Mouse (Mus musculus): ENCODE measurements around the gene Nup43.

The Nup43 gene

DNA sequence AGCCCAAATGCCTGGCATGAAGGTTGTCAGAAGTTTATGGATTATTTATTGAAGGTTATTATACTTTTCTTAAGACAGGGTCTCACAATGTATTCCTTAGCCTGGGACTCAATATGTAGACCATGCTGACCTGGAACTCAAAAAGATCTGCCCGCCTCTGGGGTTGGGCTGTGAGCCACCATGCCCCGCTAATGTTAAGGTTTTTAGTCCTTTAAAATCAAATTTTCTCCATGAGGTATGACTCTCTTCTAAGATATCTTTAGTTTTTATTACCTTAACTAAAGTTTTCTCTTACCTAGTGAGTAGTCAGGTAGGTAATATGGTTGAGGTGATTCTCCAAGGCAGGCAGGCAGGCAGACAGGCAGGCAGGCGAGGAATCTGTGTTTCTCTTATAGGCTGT is 14.9 kb downstream of the Nup43 start:
- DNase-seq (ENCODE audit: low spot score in 2 of 2), result no peak

DNA sequence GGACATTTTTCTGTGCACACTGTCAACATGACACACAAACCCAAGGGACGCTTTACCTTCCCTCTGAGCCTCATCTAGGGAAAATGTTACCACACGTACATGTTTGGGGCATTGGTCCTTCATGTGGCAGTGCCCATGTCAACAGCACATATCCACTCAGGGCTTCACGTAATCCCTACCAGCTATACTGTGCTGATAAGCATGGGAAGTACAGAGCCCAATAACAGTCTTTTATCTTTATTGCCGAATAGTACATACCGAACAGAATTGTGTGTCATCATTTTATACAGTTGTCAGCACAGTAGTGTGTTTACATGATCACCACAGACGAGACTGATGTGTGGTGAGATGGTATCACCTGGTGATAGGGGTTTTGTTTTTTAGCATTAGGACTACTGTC is 19.6 kb downstream of the Nup43 start:
- DNase-seq (ENCODE audit: low spot score in 2 of 2), result no peak

DNA sequence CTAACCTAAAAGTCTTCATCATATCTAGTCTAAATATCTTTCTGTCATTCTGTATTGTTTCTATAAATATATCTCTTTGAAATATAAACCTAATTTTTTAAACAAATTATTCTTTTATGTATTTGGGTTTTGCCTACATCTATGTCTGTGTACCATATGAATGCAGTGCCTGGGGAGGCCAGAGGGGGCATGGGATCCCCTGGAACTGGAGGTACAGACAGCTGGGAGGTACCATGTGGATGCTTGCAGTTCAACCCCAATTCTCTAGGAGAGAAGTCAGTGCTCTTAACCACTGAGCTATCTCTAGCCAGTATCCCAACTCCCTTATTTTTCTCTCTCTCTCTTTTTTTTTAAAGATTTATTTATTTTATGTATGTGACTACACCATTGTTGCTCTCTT is 28.0 kb downstream of the Nup43 start:
- DNase-seq (ENCODE audit: low spot score in 2 of 2), result no peak

DNA sequence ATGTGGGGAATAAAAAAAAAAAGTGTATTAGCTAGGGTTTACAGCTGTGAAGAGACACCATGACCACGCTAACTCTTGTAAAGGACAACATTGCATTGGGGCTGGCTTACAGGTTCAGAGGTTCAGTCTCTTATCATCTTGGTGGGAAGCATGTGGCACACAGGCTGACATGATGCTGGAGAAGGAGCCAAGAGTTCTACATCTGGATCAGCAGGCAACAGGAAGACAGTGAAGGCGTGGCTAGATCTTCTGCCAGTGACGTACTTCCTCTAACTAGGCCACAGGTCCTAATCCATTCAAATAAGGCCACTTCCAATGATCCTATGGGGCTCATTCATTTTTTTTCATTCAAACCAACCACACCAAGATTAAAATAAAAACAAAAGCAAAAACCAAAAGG is 32.8 kb downstream of the Nup43 start:
- no peak for DNase-seq (ENCODE audit: low spot score in 2 of 2)

DNA sequence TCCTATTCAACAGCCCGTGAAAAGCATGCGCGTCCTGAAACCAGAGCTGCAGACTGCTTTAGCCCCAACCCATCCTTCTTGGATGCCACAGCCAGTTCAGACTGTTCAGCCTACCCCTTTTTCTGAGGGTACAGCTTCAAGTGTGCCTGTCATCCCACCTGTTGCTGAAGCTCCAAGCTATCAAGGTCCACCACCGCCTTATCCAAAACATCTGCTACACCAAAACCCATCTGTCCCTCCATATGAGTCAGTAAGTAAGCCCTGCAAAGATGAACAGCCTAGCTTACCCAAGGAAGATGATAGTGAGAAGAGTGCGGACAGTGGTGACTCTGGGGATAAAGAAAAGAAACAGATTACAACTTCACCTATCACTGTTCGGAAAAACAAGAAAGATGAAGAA is 35.3 kb downstream of the Nup43 start:
- DNase-seq (ENCODE audit: low spot score in 2 of 2), result no peak

DNA sequence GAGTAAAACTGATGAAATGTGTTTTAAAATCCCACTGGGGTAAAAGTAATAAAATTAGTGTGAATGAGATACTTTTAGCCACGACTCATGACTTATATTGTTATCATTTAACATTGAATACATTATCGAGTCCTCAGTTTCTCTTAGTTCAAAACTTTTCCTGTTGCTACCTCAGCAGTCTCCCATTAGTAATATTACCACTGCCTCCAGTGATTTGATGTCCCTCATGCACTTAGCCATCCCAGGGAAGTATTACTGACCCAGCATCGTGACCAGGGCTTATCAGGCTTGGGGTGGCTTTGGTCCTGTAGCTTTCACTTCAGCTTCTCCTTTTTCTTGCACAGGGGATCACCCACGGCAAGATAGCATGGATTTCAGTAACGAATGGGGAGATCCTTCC is 42.8 kb downstream of the Nup43 start:
- DNase-seq (ENCODE audit: low spot score in 2 of 2), result no peak

DNA sequence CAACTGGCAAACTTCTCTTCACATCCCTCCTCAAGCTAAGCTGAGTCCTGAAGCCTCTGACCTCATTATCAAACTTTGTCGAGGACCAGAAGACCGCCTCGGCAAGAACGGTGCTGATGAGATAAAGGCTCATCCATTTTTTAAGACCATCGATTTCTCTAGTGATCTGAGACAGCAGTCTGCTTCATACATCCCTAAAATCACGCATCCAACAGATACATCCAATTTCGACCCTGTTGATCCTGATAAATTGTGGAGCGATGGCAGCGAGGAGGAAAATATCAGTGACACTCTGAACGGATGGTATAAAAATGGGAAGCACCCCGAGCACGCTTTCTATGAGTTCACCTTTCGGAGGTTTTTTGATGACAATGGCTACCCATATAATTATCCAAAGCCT is 45.2 kb downstream of the Nup43 start:
- no peak for DNase-seq (ENCODE audit: low spot score in 2 of 2)

DNA sequence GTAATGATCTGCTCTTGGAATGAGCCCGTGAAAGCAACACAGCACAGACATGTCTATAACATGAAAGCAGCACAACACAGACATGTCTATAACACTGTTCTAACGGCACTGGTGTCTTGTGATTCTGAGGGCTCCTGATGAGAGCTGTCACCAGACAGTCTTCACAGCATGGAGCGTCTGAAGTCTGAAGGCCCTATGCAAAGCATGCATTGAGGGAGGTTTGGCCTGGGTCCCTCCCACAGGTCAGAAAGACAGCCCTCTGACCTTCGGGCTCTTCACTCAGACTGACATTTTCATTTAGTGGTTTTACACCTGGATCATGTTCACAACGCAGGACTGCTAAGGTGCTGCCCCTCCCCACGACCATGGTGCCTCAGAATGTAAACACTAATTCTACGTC is 47.8 kb downstream of the Nup43 start:
- DNase-seq (ENCODE audit: low spot score in 2 of 2), result no peak

DNA sequence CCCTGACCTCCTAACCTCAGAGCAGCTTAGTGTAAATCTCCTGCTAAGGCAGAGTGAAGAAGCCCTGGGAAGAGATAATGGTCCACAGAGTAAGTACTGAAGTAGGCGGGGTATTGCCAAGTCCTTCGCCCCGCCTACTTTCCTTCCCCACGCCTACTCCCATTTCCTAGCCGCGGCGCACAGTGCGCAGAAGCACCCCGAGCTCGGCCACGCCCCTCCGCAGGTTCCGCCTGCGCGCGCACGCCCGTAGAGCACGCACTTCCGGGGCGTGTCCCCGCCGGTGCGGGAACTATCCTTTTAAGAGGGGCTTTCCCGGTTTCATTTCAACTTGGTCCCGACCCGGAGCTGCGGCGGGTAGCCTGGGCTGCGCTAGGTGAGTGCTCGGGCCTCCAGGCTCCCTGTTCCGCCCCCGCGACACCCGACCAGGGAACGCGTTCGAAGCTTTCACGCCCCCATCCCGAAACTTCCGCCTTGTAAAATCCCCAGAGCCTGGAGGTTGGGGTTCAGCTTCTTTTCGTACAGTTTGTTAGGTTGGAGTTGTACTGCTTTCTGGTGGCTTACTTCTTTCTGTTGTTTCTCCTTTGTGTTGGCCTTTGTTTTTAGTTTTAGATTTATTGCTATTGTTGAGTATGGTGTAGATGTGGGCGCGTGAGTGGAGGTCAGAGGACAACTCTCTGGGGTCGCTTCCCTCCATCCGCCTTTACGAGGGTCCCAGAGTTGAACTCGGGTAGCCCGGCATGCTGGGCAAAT is 58.6 kb downstream of the Nup43 start, which contains the start of gene Katna1:
Katna1 (plus strand) TSS at position 250 of the 750 bp plus-strand sequence.
- DNase-seq (ENCODE audit: low spot score in 2 of 2), result peak; percentile 91 to 93

DNA sequence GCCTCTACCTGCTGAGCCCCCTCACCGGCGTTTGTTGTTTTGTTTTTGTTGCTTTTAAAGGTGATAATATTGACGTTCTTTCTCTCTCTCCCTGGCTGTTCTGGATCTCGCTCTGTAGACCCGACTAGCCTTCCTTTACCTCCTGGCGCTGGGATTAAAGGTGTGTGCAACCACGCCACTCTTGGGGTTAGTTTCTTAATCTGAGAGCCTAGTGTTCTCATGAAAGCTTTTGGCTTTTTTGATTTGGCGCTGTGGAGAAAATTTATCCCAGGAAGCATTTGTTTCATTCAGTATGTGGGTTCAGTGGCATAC is 59.2 kb downstream of the Nup43 start:
- DNase-seq (ENCODE audit: low spot score in 2 of 2), result no peak

DNA sequence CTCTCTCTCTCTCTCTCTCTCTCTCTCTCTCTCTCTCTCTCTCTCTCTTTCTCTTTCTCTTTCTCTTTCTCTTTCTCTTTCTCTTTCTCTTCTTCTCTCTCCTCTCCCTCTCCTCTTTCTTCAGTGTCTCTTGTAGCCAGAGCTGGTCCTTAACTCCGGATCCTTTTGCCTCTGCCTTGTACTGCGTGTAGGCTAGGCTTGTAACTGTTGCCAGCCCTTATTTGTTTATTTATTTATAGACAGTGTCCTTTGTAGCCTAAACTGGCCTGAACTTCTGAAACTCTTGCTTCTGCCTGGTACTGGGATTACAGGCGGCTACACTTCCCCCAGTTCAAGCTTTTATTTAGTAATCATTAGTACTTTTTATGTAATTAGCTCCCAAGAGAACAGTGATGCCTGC is 59.7 kb downstream of the Nup43 start:
- DNase-seq (ENCODE audit: low spot score in 2 of 2), result no peak

Data from heart, adult 9 months (tissue).